Mouse (Mus musculus) megakaryocyte, embryonic 14.5 days (primary cell): ENCODE measurements around the gene Tlr2.

Experiments
- FLI1 ChIP-seq: IDR thresholded peaks from 2 replicates; pipeline ENCODE4 v1.6.1; 2012; ENCODE audit warnings: low read length, inconsistent platforms, mixed read lengths
- GATA1 ChIP-seq: IDR thresholded peaks from 3 replicates; pipeline ENCODE4 v1.6.1; 2012; ENCODE audit warnings: mixed read lengths, low read length, inconsistent platforms, borderline replicate concordance

DNA sequence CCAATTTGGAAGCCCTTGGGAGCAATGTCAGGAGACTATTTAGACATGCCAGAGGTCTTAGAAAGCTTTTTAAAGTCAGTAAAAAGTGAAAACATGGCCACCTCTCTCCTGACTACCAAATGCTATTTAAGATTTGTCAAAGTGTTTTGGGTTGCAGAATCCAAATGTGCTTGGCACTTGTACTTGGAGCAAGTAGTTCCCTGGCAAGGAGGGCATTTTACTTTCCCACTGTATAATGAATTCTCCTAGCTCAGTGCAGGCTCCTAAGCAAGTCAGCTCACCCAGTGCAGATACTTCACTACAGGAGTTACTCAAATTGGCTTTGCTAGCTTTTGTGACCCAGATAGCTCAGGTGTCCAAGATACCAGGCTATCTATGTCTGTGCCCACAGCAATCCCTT is 28.7 kb downstream of the Tlr2 start:
- TF ChIP-seq GATA1: no peak
- TF ChIP-seq FLI1: no peak
